Mouse (Mus musculus): Measurements from ENCODE around the gene Zfp616. TPM values are rescaled to one million over a fixed set of nuclear protein-coding genes. Genes with fewer than 3 reads are reported as not detected.

Zfp616 gene
- polyA plus RNA-seq (2017; shearing (Covaris generic)), result under 1 TPM in 1 of 2 experiments, not detected in 1; 0.08 TPM

GRCm38 (mm10) chr11:74069655-74070054, at the start of gene Zfp616:
Zfp616 (plus strand) TSS chr11:74069955.

GRCm38 (mm10) chr11:74056451-74056850, 13.3 kb upstream of the Zfp616 start, which contains the start of the genes Olfr139 and Olfr399:
Olfr139 (minus strand) TSS chr11:74056551.
Olfr399 (minus strand) TSS chr11:74056615.

GRCm38 (mm10) chr11:74113412-74113811, 43.7 kb downstream of the Zfp616 start, which contains the start of gene Olfr401:
Olfr401 (plus strand) TSS chr11:74113712.

Other genes starting within 250 kb of the Zfp616 start
- not detected for gene Olfr393, start 218.5 kb upstream of the Zfp616 start, polyA plus RNA-seq (2017; shearing (Covaris generic))
- not detected for gene Olfr394, start 179.2 kb upstream of the Zfp616 start, polyA plus RNA-seq (2017; shearing (Covaris generic))
- gene Olfr395, start 160.7 kb upstream of the Zfp616 start, polyA plus RNA-seq (2017; shearing (Covaris generic)), result not detected
- under 1 TPM in 1 of 2 experiments, not detected in 1; 0.20 TPM for gene Olfr23, start 133.3 kb upstream of the Zfp616 start, polyA plus RNA-seq (2017; shearing (Covaris generic))
- under 1 TPM in 1 of 2 experiments, not detected in 1; 0.27 TPM for gene Olfr397, start 109.1 kb upstream of the Zfp616 start, polyA plus RNA-seq (2017; shearing (Covaris generic))
- under 1 TPM in 1 of 2 experiments, not detected in 1; 0.04 TPM for gene Olfr398, start 79.5 kb upstream of the Zfp616 start, polyA plus RNA-seq (2017; shearing (Covaris generic))
- under 1 TPM in 1 of 2 experiments, not detected in 1; 0.44 TPM for gene Olfr139, start 13.4 kb upstream of the Zfp616 start, polyA plus RNA-seq (2017; shearing (Covaris generic))
- gene Olfr399, start 13.3 kb upstream of the Zfp616 start, polyA plus RNA-seq (2017; shearing (Covaris generic)), result not detected
- not detected for gene Olfr401, start 43.8 kb downstream of the Zfp616 start, polyA plus RNA-seq (2017; shearing (Covaris generic))
- not detected for gene Olfr402, start 83.6 kb downstream of the Zfp616 start, polyA plus RNA-seq (2017; shearing (Covaris generic))
- under 1 TPM in 1 of 2 experiments, not detected in 1; 0.10 TPM for gene Olfr403, start 116.3 kb downstream of the Zfp616 start, polyA plus RNA-seq (2017; shearing (Covaris generic))
- under 1 TPM; 0.13 to 0.49 TPM for gene Olfr43, start 141.4 kb downstream of the Zfp616 start, polyA plus RNA-seq (2017; shearing (Covaris generic))
- gene Olfr406, start 189.9 kb downstream of the Zfp616 start, polyA plus RNA-seq (2017; shearing (Covaris generic)), result not detected
- gene Olfr59, start 213.8 kb downstream of the Zfp616 start, polyA plus RNA-seq (2017; shearing (Covaris generic)), result not detected

Data from activated CD4-positive, CD25-positive, alpha-beta regulatory T cell (primary cell).